Mouse (Mus musculus) bone marrow, adult 2 months (tissue): ENCODE results near the gene Nkx2-3.

Experiments
- CTCF ChIP-seq: fragments of 200-500 bp; IDR thresholded peaks from 2 replicates; pipeline ENCODE4 v1.5.1; 2011; ENCODE audit warnings: low read length, control low read depth; ENCODE audit not compliant: control insufficient read depth, insufficient read depth
- POLR2A ChIP-seq: fragments of 200-500 bp; IDR thresholded peaks from 2 replicates; pipeline ENCODE4 v1.6.1; 2011; ENCODE audit warnings: low read depth, mild to moderate bottlenecking, control low read depth, low read length, borderline replicate concordance; ENCODE audit not compliant: control insufficient read depth

- TF ChIP-seq POLR2A (no peak), CTCF (no peak)
Measured at GRCm38 (mm10) chr19:43626160-43626559, 14.0 kb downstream of the Nkx2-3 start.
